Mouse (Mus musculus) midbrain, embryonic 11.5 days (tissue): ENCODE measurements around the gene E130114P18Rik. TPM values are rescaled to one million over a fixed set of nuclear protein-coding genes. Genes with fewer than 3 reads are reported as not detected.
A peak's percentile ranks its signal among the peaks of the same experiment; 100 is the strongest.

Source experiments
- ATAC-seq: fragments of 200-750 bp; cut with Nextera tagmentation; 2 replicates; pipeline ENCODE4 v1.8.0; 2017; ENCODE audit warnings: moderate TSS enrichment, moderate library complexity; ENCODE audit not compliant: low FRiP score
- DNase-seq: peaks from one replicate; pipeline ENCODE4 v3.0.0; 2015; ENCODE audit warnings: low spot score; ENCODE audit errors: missing footprints
- H3K27ac ChIP-seq: fragments of 300-500 bp; sonication (generic); 2 replicates; pipeline ENCODE4 v1.5.1; 2014; ENCODE audit warnings: low read depth, low read length
- H3K27me3 ChIP-seq: fragments of 300-500 bp; sonication (generic); 2 replicates; pipeline ENCODE4 v1.6.1; 2014; ENCODE audit warnings: mild to moderate bottlenecking, low read length, moderate library complexity, mixed read lengths; ENCODE audit not compliant: control insufficient read depth, insufficient read depth
- H3K36me3 ChIP-seq: fragments of 300-500 bp; sonication (generic); 2 replicates; pipeline ENCODE4 v1.6.1; 2014; ENCODE audit warnings: mild to moderate bottlenecking, low read length, moderate library complexity, mixed read lengths; ENCODE audit not compliant: control insufficient read depth, insufficient read depth
- H3K4me1 ChIP-seq: fragments of 300-500 bp; sonication (generic); 2 replicates; pipeline ENCODE4 v1.6.1; 2014; ENCODE audit warnings: low read length; ENCODE audit not compliant: control insufficient read depth, insufficient read depth
- H3K4me2 ChIP-seq: fragments of 300-500 bp; sonication (generic); 2 replicates; pipeline ENCODE4 v1.6.1; 2014; ENCODE audit warnings: mild to moderate bottlenecking, moderate library complexity
- H3K4me3 ChIP-seq: fragments of 300-500 bp; sonication (generic); 2 replicates; pipeline ENCODE4 v1.5.1; 2014; ENCODE audit warnings: low read depth, low read length
- H3K9ac ChIP-seq: fragments of 300-500 bp; sonication (generic); 2 replicates; pipeline ENCODE4 v1.6.1; 2014; ENCODE audit warnings: low read length
- H3K9me3 ChIP-seq: fragments of 300-500 bp; sonication (generic); 2 replicates; pipeline ENCODE4 v1.6.1; 2016; ENCODE audit warnings: low read length; ENCODE audit not compliant: control insufficient read depth
- WGBS: fragments of 180-500 bp; shearing (Covaris S2); extraction: QIAGEN DNeasy Blood & Tissue Kit; methylation state at CpG from one replicate; pipeline ENCODE4 v1.1.7; 2014; 5-methylcytosine and 5-hydroxymethylcytosine counted together
- polyA plus RNA-seq: library from polyadenylated mRNA; unstranded; fragments of >200 nt; fragmentation: Nextera tagmentation; extraction: Ambion mirVana; gene quantifications from 2 replicates; pipeline ENCODE4 v1.2.1, GENCODE M21; 2014

The E130114P18Rik gene
- polyA plus RNA-seq, 1 experiment from 2014 or later, result 7.7 TPM

DNA sequence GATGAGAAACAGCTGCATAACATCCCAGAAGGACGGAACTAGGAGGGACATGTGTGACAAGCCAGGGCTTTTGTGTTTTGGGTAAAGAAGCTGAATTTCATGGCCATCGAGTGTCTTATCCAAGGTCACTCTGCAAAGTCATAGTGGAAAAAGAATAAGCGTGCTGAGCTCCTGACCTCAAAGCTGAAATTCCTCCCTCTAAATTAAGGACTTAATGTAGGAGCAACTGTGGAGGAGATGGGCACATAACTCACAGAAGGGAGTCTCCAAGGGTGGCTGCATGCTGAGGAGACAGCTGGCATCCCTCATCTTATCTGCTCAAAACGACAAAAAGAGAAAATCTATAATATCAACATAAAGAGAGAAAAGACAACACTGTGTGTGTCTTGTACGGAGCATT lies 33.9 kb downstream of the E130114P18Rik start:
- H3K4me2 ChIP-seq, result no peak overlapping the region
- H3K9me3 ChIP-seq, result no peaks in the 10 kb centered on the region
- DNase-seq, result no peak
- WGBS, result 71% methylated on average over 5 of the region's 5 CpGs
- 0 out of 2 replicates have a peak, but pooled peaks cover 4% of the 10 kb centered on the region for H3K4me1 ChIP-seq
- H3K9ac ChIP-seq, result no peak overlapping the region
- H3K27ac ChIP-seq, result no peak overlapping the region
- H3K36me3 ChIP-seq, result no peaks in the 10 kb centered on the region
- no peak for ATAC-seq
- peaks cover 4% of the 10 kb centered on the region; the same call in 1 of the 2 replicates for H3K27me3 ChIP-seq
- no peak overlapping the region for H3K4me3 ChIP-seq

- Histone ChIP-seq H3K9me3 (no peaks in the 10 kb centered on the region), H3K4me3 (no peak overlapping the region), H3K9ac (no peak overlapping the region), H3K4me2 (no peak overlapping the region), H3K4me1 (no peaks in the 10 kb centered on the region), H3K27ac (no peak overlapping the region), H3K36me3 (no peaks in the 10 kb centered on the region), H3K27me3 (no peaks in the 10 kb centered on the region)
- DNase-seq (no peak), ATAC-seq (no peak)
- 47% methylated on average over 1 of the region's 1 CpGs for whole genome bisulfite sequencing
These were observed 44.5 kb downstream of the E130114P18Rik start for GRCm38 (mm10) chr4:97733392-97733791.

GRCm38 (mm10) chr4:97730416-97730815 lies 47.5 kb downstream of the E130114P18Rik start:
- no peaks in the 10 kb centered on the region for H3K4me1 ChIP-seq
- no peak overlapping the region for H3K4me3 ChIP-seq
- H3K27me3 ChIP-seq, result no peaks in the 10 kb centered on the region
- H3K27ac ChIP-seq, result no peak overlapping the region
- DNase-seq (no peak), ATAC-seq (no peak)
- no peaks in the 10 kb centered on the region for H3K9me3 ChIP-seq
- no peaks in the 10 kb centered on the region for H3K36me3 ChIP-seq
- WGBS, result 89% methylated on average over 3 of the region's 3 CpGs
- H3K4me2 ChIP-seq, result no peak overlapping the region
- H3K9ac ChIP-seq, result no peak overlapping the region

DNA sequence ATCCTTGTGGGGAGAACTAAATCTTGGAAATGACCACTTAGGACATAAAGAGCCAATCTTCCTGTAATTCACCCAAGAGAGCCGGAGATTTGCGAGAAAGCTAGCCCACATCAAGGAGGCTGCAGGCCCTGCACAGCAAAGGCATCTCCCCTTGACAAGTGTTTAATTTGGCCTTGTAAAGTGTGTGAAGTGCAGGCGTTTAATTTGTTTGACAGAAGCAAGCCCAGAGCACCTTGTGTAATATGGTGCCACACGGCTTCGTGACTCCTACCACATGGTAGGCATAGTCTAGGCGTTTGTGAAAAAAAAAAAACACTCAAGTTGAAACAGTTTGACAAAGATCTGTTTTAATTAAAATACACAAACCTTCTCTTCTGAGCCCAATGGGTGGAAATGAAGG lies 47.9 kb downstream of the E130114P18Rik start:
- ATAC-seq (no peak), DNase-seq (no peak)
- 68% methylated on average over 6 of the region's 6 CpGs for WGBS
- Histone ChIP-seq H3K4me3 (no peak overlapping the region), H3K4me2 (no peak overlapping the region), H3K36me3 (no peaks in the 10 kb centered on the region), H3K27me3 (no peaks in the 10 kb centered on the region), H3K9me3 (no peaks in the 10 kb centered on the region), H3K4me1 (no peaks in the 10 kb centered on the region), H3K9ac (no peak overlapping the region), H3K27ac (no peak overlapping the region)

GRCm38 (mm10) chr4:97728520-97728919 lies 49.4 kb downstream of the E130114P18Rik start:
- Histone ChIP-seq H3K36me3 (no peaks in the 10 kb centered on the region), H3K9ac (no peak overlapping the region), H3K4me3 (no peak overlapping the region), H3K27ac (no peak overlapping the region), H3K27me3 (no peaks in the 10 kb centered on the region), H3K4me2 (no peak overlapping the region), H3K9me3 (no peaks in the 10 kb centered on the region), H3K4me1 (no peaks in the 10 kb centered on the region)
- 95% methylated on average over 4 of the region's 4 CpGs for WGBS
- ATAC-seq (no peak), DNase-seq (no peak)

DNA sequence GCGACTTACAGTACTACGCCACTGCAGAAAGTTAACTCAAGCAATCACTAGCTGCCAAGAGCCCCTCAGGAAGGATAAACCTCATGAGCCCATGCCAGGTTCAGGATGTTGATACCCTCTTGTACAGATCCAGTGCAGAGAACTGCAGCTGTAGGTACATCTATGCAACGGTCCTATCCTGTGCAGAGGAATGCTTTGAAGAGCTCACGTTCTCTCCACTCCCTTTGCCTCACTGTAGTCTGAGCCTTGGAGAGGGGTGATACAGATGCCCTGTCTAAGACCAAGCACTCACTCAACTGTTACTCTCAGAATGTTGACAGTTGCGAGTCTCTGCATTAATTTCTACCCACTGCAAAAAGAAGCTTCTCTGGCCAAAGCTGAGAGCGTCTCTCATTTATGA lies 54.5 kb downstream of the E130114P18Rik start:
- H3K9me3 ChIP-seq, result no peaks in the 10 kb centered on the region
- ATAC-seq, result no peak
- no peak for DNase-seq
- no peaks in the 10 kb centered on the region; the same call in 1 of the 2 replicates for H3K4me1 ChIP-seq
- no peak overlapping the region for H3K27ac ChIP-seq
- no peak overlapping the region for H3K4me2 ChIP-seq
- no peaks in the 10 kb centered on the region for H3K27me3 ChIP-seq
- 88% methylated on average over 6 of the region's 6 CpGs for WGBS
- H3K4me3 ChIP-seq, result no peak overlapping the region
- no peak overlapping the region for H3K9ac ChIP-seq
- no peaks in the 10 kb centered on the region for H3K36me3 ChIP-seq

DNA sequence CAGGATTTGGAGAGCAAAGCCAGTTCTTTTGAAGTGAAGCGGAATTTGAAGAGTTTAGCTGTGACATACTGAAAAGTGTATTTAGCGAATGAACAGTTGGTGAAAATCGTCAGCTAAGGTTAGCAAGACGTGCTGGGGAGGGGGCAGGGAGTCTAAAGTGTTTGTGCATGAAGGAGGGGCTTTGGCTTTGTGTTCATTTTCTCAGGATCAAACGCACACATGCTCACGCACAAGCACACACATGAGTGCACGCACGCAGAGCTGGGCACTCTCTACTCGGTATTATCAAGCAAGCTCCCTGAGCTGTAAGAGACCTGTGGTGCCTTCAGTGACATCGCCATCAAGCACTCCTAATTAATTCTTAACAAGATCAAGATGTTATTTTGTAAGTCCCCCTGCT lies 55.2 kb downstream of the E130114P18Rik start:
- no peak overlapping the region for H3K9ac ChIP-seq
- ATAC-seq, result peak; percentile 59; the same call in 1 of the 2 replicates
- no peak overlapping the region for H3K27ac ChIP-seq
- DNase-seq, result peak; percentile 85
- H3K4me1 ChIP-seq, result no peaks in the 10 kb centered on the region; the same call in 1 of the 2 replicates
- H3K9me3 ChIP-seq, result no peaks in the 10 kb centered on the region
- H3K4me2 ChIP-seq, result no peak overlapping the region
- H3K27me3 ChIP-seq, result no peaks in the 10 kb centered on the region
- no peak overlapping the region for H3K4me3 ChIP-seq
- WGBS, result 35% methylated on average over 10 of the region's 10 CpGs
- H3K36me3 ChIP-seq, result no peaks in the 10 kb centered on the region

GRCm38 (mm10) chr4:97714616-97715015 lies 63.3 kb downstream of the E130114P18Rik start:
- Histone ChIP-seq H3K9ac (no peak overlapping the region), H3K27ac (no peak overlapping the region), H3K9me3 (no peaks in the 10 kb centered on the region), H3K4me2 (no peak overlapping the region), H3K4me1 (0 out of 2 replicates have a peak, but pooled peaks cover 2% of the 10 kb centered on the region), H3K36me3 (no peaks in the 10 kb centered on the region), H3K27me3 (no peaks in the 10 kb centered on the region), H3K4me3 (no peak overlapping the region)
- DNase-seq (no peak), ATAC-seq (no peak)
- WGBS, result 86% methylated on average over 6 of the region's 6 CpGs

- Histone ChIP-seq H3K4me3 (no peak overlapping the region), H3K36me3 (no peaks in the 10 kb centered on the region), H3K4me1 (0 out of 2 replicates have a peak, but pooled peaks cover 2% of the 10 kb centered on the region), H3K27me3 (no peaks in the 10 kb centered on the region), H3K9ac (no peak overlapping the region), H3K4me2 (no peak overlapping the region), H3K9me3 (no peaks in the 10 kb centered on the region), H3K27ac (no peak overlapping the region)
- ATAC-seq (no peak), DNase-seq (no peak)
- WGBS, result 89% methylated on average over 6 of the region's 6 CpGs
These were observed 63.7 kb downstream of the E130114P18Rik start for GRCm38 (mm10) chr4:97714101-97714615.
